Mouse (Mus musculus): Measurements from ENCODE around the gene Rac1. TPM values are rescaled to one million over a fixed set of nuclear protein-coding genes. Genes with fewer than 3 reads are reported as not detected.
"Not testable (repeated sequence)": the region's sequence is repeated elsewhere in the genome, so short reads cannot be mapped to it uniquely, and the experiment has no call there.

The Rac1 gene
- 451 and 473 TPM in 2 replicates for polyA plus RNA-seq (2016; fragmentation: Nextera tagmentation; extraction: Ambion mirVana)

- H3K36me3 ChIP-seq: peaks cover 24% of the 10 kb centered on the region
- H3K4me1 ChIP-seq: peaks cover 24% of the 10 kb centered on the region
- no peaks in the 10 kb centered on the region for H3K9me3 ChIP-seq (replicated peaks)
- DNase-seq (ENCODE audit: low spot score): peak; percentile 99
- no peaks in the 10 kb centered on the region for H3K27me3 ChIP-seq (ENCODE audit: low read depth, poor library complexity, severe bottlenecking)
- WGBS: under 1% methylated on average over 90 of the region's 105 CpGs
- H3K4me3 ChIP-seq: peak within 1 kb of the TSS; percentile 100
- peak within 1 kb of the TSS; percentile 100 for H3K27ac ChIP-seq
These were observed at the start of gene Rac1 for GRCm38 (mm10) chr5:143527486-143528307. Gene Rac1, minus strand, starts transcription at chr5:143528036.

GRCm38 (mm10) chr5:143574261-143575178 is 46.7 kb upstream of the Rac1 start:
- H3K27me3 ChIP-seq (ENCODE audit: low read depth, poor library complexity, severe bottlenecking): no peaks in the 10 kb centered on the region
- H3K9me3 ChIP-seq (replicated peaks): no peaks in the 10 kb centered on the region
- no peaks in the 10 kb centered on the region for H3K4me1 ChIP-seq
- WGBS: 88% methylated on average over 19 of the region's 19 CpGs
- H3K27ac ChIP-seq: no peak overlapping the region
- H3K4me3 ChIP-seq: no peak overlapping the region
- no peak for DNase-seq (ENCODE audit: low spot score)
- no peaks in the 10 kb centered on the region for H3K36me3 ChIP-seq

DNA sequence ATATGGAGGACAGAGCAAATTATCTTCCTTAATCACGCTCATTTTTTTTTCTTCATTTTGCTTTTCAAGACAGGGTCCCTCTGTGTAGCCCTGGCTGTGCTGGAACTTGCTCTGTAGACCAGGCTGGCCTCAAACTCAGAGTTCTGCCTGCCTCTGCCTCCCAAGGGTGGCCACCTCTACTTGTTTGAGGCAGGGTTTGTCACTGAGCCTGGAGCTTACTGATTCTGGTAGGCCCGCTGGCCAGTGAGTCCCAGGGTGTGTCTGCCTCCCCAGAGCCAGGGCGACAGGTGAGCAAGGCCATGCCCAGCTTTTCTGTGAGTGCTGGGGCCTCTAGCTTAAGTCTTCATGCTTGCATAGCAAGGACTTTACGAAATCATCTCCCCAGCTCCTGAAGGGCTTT is 45.2 kb upstream of the Rac1 start:
- no peak for DNase-seq (ENCODE audit: low spot score)
- Histone ChIP-seq H3K27ac (no peak overlapping the region), H3K36me3 (no peaks in the 10 kb centered on the region), H3K9me3 (replicated peaks) (no peaks in the 10 kb centered on the region), H3K4me1 (no peaks in the 10 kb centered on the region), H3K4me3 (no peak overlapping the region), H3K27me3 (ENCODE audit: low read depth, poor library complexity, severe bottlenecking) (no peaks in the 10 kb centered on the region)
- 93% methylated on average over 4 of the region's 4 CpGs for WGBS

- no peaks in the 10 kb centered on the region for H3K4me1 ChIP-seq
- WGBS: 85% methylated on average over 5 of the region's 5 CpGs
- DNase-seq (ENCODE audit: low spot score): no peak
- no peak overlapping the region for H3K4me3 ChIP-seq
- no peaks in the 10 kb centered on the region for H3K36me3 ChIP-seq
- H3K9me3 ChIP-seq (replicated peaks): no peaks in the 10 kb centered on the region
- peak overlapping the region; percentile 16; the same call in 1 of the 2 replicates for H3K27ac ChIP-seq
- no peaks in the 10 kb centered on the region for H3K27me3 ChIP-seq (ENCODE audit: low read depth, poor library complexity, severe bottlenecking)
These were observed 44.4 kb upstream of the Rac1 start for GRCm38 (mm10) chr5:143572195-143572594.

DNA sequence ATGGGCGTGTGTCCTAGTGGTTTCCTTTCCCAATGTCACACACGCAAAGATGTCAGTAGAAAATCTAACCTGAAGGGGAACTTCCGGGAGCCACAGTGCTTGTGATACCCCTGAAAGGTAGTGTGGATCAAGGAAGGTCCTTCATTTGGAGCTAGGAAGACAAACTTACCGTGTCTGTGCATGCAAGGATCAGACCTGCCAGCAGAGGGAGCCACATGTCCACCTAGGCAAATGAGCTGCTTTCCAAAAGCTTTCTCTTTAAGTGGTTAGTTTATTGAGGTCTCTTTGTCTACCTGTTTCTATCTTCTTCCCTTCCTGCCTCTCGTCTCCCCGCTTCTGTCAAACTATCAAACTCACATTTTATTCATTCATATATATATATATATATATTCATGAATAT is 40.0 kb upstream of the Rac1 start:
- H3K27me3 ChIP-seq (ENCODE audit: low read depth, poor library complexity, severe bottlenecking): no peaks in the 10 kb centered on the region
- peak; percentile 93 for DNase-seq (ENCODE audit: low spot score)
- H3K4me3 ChIP-seq: no peak overlapping the region
- H3K36me3 ChIP-seq: peaks cover 19% of the 10 kb centered on the region
- peaks cover 8% of the 10 kb centered on the region for H3K4me1 ChIP-seq
- H3K27ac ChIP-seq: no peak overlapping the region
- no peaks in the 10 kb centered on the region for H3K9me3 ChIP-seq (replicated peaks)
- WGBS: 28% methylated on average over 6 of the region's 6 CpGs

GRCm38 (mm10) chr5:143567258-143567670 is 39.4 kb upstream of the Rac1 start:
- no peak overlapping the region for H3K27ac ChIP-seq
- H3K4me3 ChIP-seq: no peak overlapping the region
- H3K27me3 ChIP-seq (ENCODE audit: low read depth, poor library complexity, severe bottlenecking): no peaks in the 10 kb centered on the region
- H3K9me3 ChIP-seq (replicated peaks): no peaks in the 10 kb centered on the region
- H3K36me3 ChIP-seq: peaks cover 24% of the 10 kb centered on the region
- peaks cover 8% of the 10 kb centered on the region for H3K4me1 ChIP-seq
- 91% methylated on average over 5 of the region's 5 CpGs for WGBS
- DNase-seq (ENCODE audit: low spot score): no peak

- WGBS: 91% methylated on average over 6 of the region's 6 CpGs
- not testable (repeated sequence) for H3K9me3 ChIP-seq (replicated peaks); H3K4me1 ChIP-seq; H3K4me3 ChIP-seq; DNase-seq (ENCODE audit: low spot score); H3K27me3 ChIP-seq (ENCODE audit: low read depth, poor library complexity, severe bottlenecking); H3K27ac ChIP-seq
- peaks cover 24% of the 10 kb centered on the region for H3K36me3 ChIP-seq
These were observed 39.0 kb upstream of the Rac1 start for GRCm38 (mm10) chr5:143566804-143567203.

DNA sequence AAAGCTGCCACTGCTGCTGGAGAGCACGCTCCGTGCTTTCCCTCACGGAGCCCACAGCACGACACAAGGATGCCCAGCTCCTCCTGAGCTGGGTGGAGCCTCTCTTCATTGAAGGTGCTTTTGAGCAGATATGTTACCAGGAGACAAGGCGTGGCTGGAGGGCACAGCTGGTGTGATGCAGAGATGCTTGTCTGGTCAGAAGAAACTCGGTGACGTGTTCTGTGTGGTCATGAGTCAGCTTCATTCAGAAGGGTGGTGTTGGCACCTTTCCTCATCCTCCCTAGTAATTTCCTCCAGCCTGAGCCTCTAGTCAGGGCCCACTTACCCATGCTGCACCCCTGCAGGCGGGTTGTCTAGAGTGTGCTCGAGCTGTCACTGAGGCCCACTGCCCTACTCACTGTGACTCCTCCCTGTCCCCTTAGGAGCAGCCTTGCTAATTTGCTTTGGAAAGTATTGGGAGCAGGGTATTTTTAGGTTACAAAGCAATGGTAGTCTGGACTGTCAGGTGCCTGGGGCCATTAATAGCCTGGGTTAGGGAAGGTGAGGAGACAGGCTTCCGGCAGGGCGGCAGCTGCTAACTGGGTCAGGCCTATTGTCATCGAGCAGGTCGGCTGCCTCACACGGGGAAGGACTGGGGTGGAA is 33.8 kb upstream of the Rac1 start:
- Histone ChIP-seq H3K27ac (no peak overlapping the region), H3K4me3 (no peak overlapping the region), H3K27me3 (ENCODE audit: low read depth, poor library complexity, severe bottlenecking) (no peaks in the 10 kb centered on the region), H3K9me3 (replicated peaks) (no peaks in the 10 kb centered on the region), H3K36me3 (peaks cover 24% of the 10 kb centered on the region), H3K4me1 (peaks cover 8% of the 10 kb centered on the region)
- DNase-seq (ENCODE audit: low spot score): no peak
- 88% methylated on average over 14 of the region's 14 CpGs for WGBS

GRCm38 (mm10) chr5:143561009-143561408 is 33.2 kb upstream of the Rac1 start:
- no peak overlapping the region for H3K4me3 ChIP-seq
- DNase-seq (ENCODE audit: low spot score): no peak
- WGBS: 94% methylated on average over 4 of the region's 4 CpGs
- peaks cover 7% of the 10 kb centered on the region for H3K4me1 ChIP-seq
- H3K36me3 ChIP-seq: peaks cover 24% of the 10 kb centered on the region
- no peaks in the 10 kb centered on the region for H3K27me3 ChIP-seq (ENCODE audit: low read depth, poor library complexity, severe bottlenecking)
- H3K27ac ChIP-seq: no peak overlapping the region
- no peaks in the 10 kb centered on the region for H3K9me3 ChIP-seq (replicated peaks)

DNA sequence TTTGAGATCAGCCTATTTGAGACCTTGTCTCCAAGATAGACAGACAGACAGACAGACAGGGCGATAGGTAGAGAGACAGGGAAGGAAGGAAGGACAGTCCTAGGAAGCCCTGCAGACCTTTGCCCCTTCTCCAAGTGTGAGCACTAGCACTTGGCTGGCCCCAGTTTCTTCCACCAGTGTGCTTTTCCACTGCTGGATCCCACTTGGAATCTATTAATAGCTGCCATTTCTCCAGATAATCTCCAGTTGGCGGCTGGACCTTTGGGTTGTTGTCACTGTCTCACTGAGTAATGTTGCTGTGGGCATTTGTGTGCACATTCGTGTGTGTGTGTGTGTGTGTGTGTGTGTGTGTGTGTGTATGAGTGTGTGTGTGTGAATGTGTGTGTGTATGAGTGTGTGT is 30.9 kb upstream of the Rac1 start:
- no peak overlapping the region for H3K27ac ChIP-seq
- H3K4me1 ChIP-seq: no peaks in the 10 kb centered on the region
- H3K4me3 ChIP-seq: no peak overlapping the region
- peaks cover 26% of the 10 kb centered on the region for H3K36me3 ChIP-seq
- H3K9me3 ChIP-seq (replicated peaks): no peaks in the 10 kb centered on the region
- no peaks in the 10 kb centered on the region for H3K27me3 ChIP-seq (ENCODE audit: low read depth, poor library complexity, severe bottlenecking)
- DNase-seq (ENCODE audit: low spot score): no peak
- WGBS: 88% methylated on average over 3 of the region's 3 CpGs

DNA sequence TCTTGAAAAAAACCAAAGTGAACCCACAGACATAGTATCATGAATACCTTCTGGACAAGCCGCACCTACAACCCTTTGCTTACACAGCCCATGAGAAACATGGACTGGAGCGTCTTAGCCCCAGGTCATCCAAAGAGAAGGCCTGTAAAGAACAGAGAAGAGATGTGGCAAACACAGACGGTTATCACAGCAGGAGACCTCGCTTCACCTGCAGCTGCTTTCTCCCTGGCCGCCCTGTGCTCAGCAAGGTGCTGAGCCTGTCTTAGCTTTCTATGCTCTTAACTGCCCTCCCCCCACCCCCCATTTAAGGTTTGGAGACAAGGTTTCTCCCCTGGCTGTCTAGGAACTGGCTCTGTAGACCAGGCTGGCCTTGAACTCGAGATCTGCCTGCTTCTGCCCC is 27.4 kb upstream of the Rac1 start:
- Histone ChIP-seq H3K4me1 (peaks cover under 1% of the 10 kb centered on the region; the same call in 1 of the 2 replicates), H3K27me3 (ENCODE audit: low read depth, poor library complexity, severe bottlenecking) (no peaks in the 10 kb centered on the region), H3K27ac (no peak overlapping the region), H3K9me3 (replicated peaks) (no peaks in the 10 kb centered on the region), H3K36me3 (peaks cover 25% of the 10 kb centered on the region), H3K4me3 (no peak overlapping the region)
- WGBS: 76% methylated on average over 6 of the region's 6 CpGs
- DNase-seq (ENCODE audit: low spot score): no peak

- DNase-seq (ENCODE audit: low spot score): no peak
- no peaks in the 10 kb centered on the region for H3K9me3 ChIP-seq (replicated peaks)
- no peak overlapping the region for H3K4me3 ChIP-seq
- H3K36me3 ChIP-seq: peaks cover 25% of the 10 kb centered on the region
- 84% methylated on average over 6 of the region's 6 CpGs for WGBS
- no peak overlapping the region for H3K27ac ChIP-seq
- no peaks in the 10 kb centered on the region for H3K27me3 ChIP-seq (ENCODE audit: low read depth, poor library complexity, severe bottlenecking)
- peaks cover 21% of the 10 kb centered on the region for H3K4me1 ChIP-seq
These were observed 25.1 kb upstream of the Rac1 start for GRCm38 (mm10) chr5:143552911-143553310.
